Mouse (Mus musculus): ENCODE results near the gene Lypd4. TPM values are rescaled to one million over a fixed set of nuclear protein-coding genes. Genes with fewer than 3 reads are reported as not detected.
A peak's percentile ranks its signal among the peaks of the same experiment; 100 is the strongest.

Lypd4 gene
- total and polyA plus RNA-seq, 3 experiments = 0.11 TPM; not detected in 2

DNA sequence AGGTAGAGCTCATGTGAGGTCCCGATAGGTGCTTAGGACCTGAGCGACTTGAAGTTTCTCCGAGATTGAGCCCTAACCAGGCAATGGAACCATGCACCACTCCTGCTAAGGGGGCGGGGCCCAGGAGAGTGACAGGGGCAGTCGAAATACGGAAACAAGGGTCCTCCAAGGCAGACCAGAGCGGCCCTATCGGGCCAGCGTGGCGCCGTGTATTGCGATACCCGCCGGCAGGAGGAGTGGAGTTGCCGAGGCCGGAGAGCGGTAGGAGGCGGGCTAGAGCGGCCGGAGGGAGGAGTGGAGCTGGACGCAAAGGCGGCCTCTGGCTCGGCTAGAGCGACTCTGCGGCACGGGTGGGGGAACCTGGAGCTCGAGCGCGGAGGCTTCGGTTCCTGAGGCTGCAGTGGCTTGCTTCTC, 34.3 kb upstream of the Lypd4 start:
- Histone ChIP-seq H3K4me1 (ENCODE audit: insufficient read depth, low read depth, low read length) (peaks cover 64% of the 10 kb centered on the region), H3K9me3 (replicated peaks) (no peaks in the 10 kb centered on the region), H3K4me3 (ENCODE audit: low read depth, low read length) (peak overlapping the region; percentile 78), H3K27me3 (ENCODE audit: insufficient read depth, low read length) (no peaks in the 10 kb centered on the region; the same call in 1 of the 2 replicates), H3K36me3 (replicated peaks) (peaks cover 41% of the 10 kb centered on the region)
- DNase-seq (ENCODE audit: low spot score) = peak; percentile 97
- TF ChIP-seq GATA2 (IDR thresholded peaks at IDR 0.05; ENCODE audit: borderline replicate concordance, low read depth, low read length) (no peak), GATA1 (IDR thresholded peaks at IDR 0.05; ENCODE audit: borderline replicate concordance, low read length) (no peak), CTCF (IDR thresholded peaks at IDR 0.05; ENCODE audit: low read depth, low read length) (no peak), TAL1 (conservative IDR thresholded peaks at IDR 0.05; ENCODE audit: low read depth, low read length) (no peak), POLR2AphosphoS5 (IDR thresholded peaks at IDR 0.05; ENCODE audit: insufficient replicate concordance, low read depth, low read length) (no peak)
- ATAC-seq (ENCODE audit: extremely low read depth, insufficient number of reproducible peaks, low FRiP score, poor library complexity, severe bottlenecking) = peak; percentile 91

DNA sequence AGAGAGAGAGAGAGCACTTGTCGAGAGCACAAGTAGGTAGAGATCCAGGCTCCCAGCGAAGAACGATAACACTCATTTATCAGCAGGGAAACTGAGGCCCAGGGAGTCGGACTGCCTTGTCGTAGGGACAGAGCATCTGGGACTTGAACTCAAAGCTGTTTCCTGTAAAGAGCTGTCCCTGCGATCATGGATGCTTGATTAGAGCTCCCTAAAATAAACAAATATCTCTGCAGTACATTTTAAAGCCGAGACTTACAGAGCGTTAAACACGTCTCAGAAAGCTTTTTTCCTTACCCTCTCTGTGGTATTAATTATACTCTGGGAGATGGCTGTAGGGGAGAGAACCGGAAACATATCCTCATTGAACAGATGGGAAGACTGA, 33.7 kb upstream of the Lypd4 start:
- H3K4me1 ChIP-seq (ENCODE audit: insufficient read depth, low read depth, low read length) = peaks cover 64% of the 10 kb centered on the region
- peaks cover 2% of the 10 kb centered on the region; the same call in 1 of the 2 replicates for H3K27me3 ChIP-seq (ENCODE audit: insufficient read depth, low read length)

DNA sequence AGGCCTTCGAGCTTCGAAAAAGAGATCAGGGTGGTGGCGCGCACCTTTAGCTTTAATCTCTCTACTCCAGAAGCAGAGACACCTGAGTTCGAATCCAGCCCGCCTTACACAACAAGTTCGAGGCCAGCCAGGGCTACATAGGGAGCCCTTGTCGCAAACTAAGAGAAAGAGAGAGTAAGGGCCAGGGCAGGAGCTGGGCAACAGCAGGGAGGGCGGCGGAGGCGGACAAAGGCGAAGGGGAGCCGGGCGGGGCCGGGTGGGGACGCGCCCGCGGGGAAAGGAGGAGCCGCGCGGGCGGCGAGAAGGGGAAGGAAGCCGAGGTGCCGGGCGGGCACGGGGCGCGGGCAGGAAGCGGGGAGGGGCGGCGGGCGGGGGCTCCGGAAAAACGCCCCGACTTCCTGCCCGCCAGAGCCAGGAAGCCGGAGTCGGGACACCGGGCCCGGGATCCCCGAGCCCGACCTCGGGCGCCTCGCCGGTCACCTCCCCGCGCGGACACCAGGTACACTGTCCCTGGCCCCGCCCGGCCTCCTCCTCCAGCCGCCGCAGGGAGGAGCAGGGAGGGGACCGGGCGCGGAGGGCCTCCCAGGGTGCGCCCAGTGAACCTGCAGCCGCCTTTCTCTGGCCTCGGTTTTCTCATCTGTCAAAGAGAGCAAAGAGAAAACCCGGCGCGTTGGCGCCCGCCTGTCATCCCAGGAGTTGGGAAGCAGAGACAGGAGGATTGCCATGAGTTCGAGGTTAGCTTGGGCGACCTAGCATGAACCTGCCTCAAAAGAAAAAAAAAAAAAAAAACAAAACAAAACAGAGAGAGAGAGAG, 33.1 kb upstream of the Lypd4 start, which contains the start of gene Arhgef1:
Gene Arhgef1, plus strand, starts transcription at position 283 of the 814 bp plus-strand sequence.
- no peaks in the 10 kb centered on the region for H3K9me3 ChIP-seq (replicated peaks)
- DNase-seq (ENCODE audit: low spot score) = peak; percentile 75
- peaks cover 2% of the 10 kb centered on the region; the same call in 1 of the 2 replicates for H3K27me3 ChIP-seq (ENCODE audit: insufficient read depth, low read length)
- TF ChIP-seq TAL1 (conservative IDR thresholded peaks at IDR 0.05; ENCODE audit: low read depth, low read length) = no peak
- TF ChIP-seq GATA2 (IDR thresholded peaks at IDR 0.05; ENCODE audit: borderline replicate concordance, low read depth, low read length) = no peak
- no peak for TF ChIP-seq GATA1 (IDR thresholded peaks at IDR 0.05; ENCODE audit: borderline replicate concordance, low read length)
- TF ChIP-seq CTCF (IDR thresholded peaks at IDR 0.05; ENCODE audit: low read depth, low read length) = no peak
- TF ChIP-seq POLR2AphosphoS5 (IDR thresholded peaks at IDR 0.05; ENCODE audit: insufficient replicate concordance, low read depth, low read length) = no peak
- ATAC-seq (ENCODE audit: extremely low read depth, insufficient number of reproducible peaks, low FRiP score, poor library complexity, severe bottlenecking) = no peak
- peak within 1 kb of the TSS; percentile 78 for H3K4me3 ChIP-seq (ENCODE audit: low read depth, low read length)
- H3K4me1 ChIP-seq (ENCODE audit: insufficient read depth, low read depth, low read length) = peaks cover 59% of the 10 kb centered on the region
- peaks cover 29% of the 10 kb centered on the region for H3K36me3 ChIP-seq (replicated peaks)

More for the DNA sequence above, 33.7 kb upstream of the Lypd4 start:
- Histone ChIP-seq H3K4me3 (ENCODE audit: low read depth, low read length) (peak overlapping the region; percentile 78), H3K36me3 (replicated peaks) (peaks cover 35% of the 10 kb centered on the region), H3K9me3 (replicated peaks) (no peaks in the 10 kb centered on the region)
- no peak for TF ChIP-seq TAL1 (conservative IDR thresholded peaks at IDR 0.05; ENCODE audit: low read depth, low read length)
- no peak for TF ChIP-seq POLR2AphosphoS5 (IDR thresholded peaks at IDR 0.05; ENCODE audit: insufficient replicate concordance, low read depth, low read length)
- no peak for TF ChIP-seq CTCF (IDR thresholded peaks at IDR 0.05; ENCODE audit: low read depth, low read length)
- no peak for TF ChIP-seq GATA2 (IDR thresholded peaks at IDR 0.05; ENCODE audit: borderline replicate concordance, low read depth, low read length)
- TF ChIP-seq GATA1 (IDR thresholded peaks at IDR 0.05; ENCODE audit: borderline replicate concordance, low read length) = no peak
- DNase-seq (ENCODE audit: low spot score) (no peak), ATAC-seq (ENCODE audit: extremely low read depth, insufficient number of reproducible peaks, low FRiP score, poor library complexity, severe bottlenecking) (no peak)

- no peak for DNase-seq (ENCODE audit: low spot score)
- Histone ChIP-seq H3K4me1 (ENCODE audit: insufficient read depth, low read depth, low read length) (peaks cover 59% of the 10 kb centered on the region), H3K4me3 (ENCODE audit: low read depth, low read length) (peak overlapping the region; percentile 78; the same call in 1 of the 2 replicates), H3K9me3 (replicated peaks) (no peaks in the 10 kb centered on the region), H3K27me3 (ENCODE audit: insufficient read depth, low read length) (peaks cover 5% of the 10 kb centered on the region), H3K36me3 (replicated peaks) (peaks cover 23% of the 10 kb centered on the region)
- no peak for ATAC-seq (ENCODE audit: extremely low read depth, insufficient number of reproducible peaks, low FRiP score, poor library complexity, severe bottlenecking)
- no peak for TF ChIP-seq CTCF (IDR thresholded peaks at IDR 0.05; ENCODE audit: low read depth, low read length)
- TF ChIP-seq POLR2AphosphoS5 (IDR thresholded peaks at IDR 0.05; ENCODE audit: insufficient replicate concordance, low read depth, low read length) = no peak
- TF ChIP-seq GATA2 (IDR thresholded peaks at IDR 0.05; ENCODE audit: borderline replicate concordance, low read depth, low read length) = no peak
- no peak for TF ChIP-seq GATA1 (IDR thresholded peaks at IDR 0.05; ENCODE audit: borderline replicate concordance, low read length)
- no peak for TF ChIP-seq TAL1 (conservative IDR thresholded peaks at IDR 0.05; ENCODE audit: low read depth, low read length)
Observed at GRCm38 (mm10) chr7:24902264-24902629, 32.5 kb upstream of the Lypd4 start.

GRCm38 (mm10) chr7:24901842-24902241, 32.1 kb upstream of the Lypd4 start:
- no peak for ATAC-seq (ENCODE audit: extremely low read depth, insufficient number of reproducible peaks, low FRiP score, poor library complexity, severe bottlenecking)
- peaks cover 19% of the 10 kb centered on the region for H3K36me3 ChIP-seq (replicated peaks)
- H3K4me1 ChIP-seq (ENCODE audit: insufficient read depth, low read depth, low read length) = peaks cover 57% of the 10 kb centered on the region
- DNase-seq (ENCODE audit: low spot score) = no peak
- peaks cover 6% of the 10 kb centered on the region for H3K27me3 ChIP-seq (ENCODE audit: insufficient read depth, low read length)
- no peak overlapping the region for H3K4me3 ChIP-seq (ENCODE audit: low read depth, low read length)
- H3K9me3 ChIP-seq (replicated peaks) = no peaks in the 10 kb centered on the region
- TF ChIP-seq TAL1 (conservative IDR thresholded peaks at IDR 0.05; ENCODE audit: low read depth, low read length) (no peak), CTCF (IDR thresholded peaks at IDR 0.05; ENCODE audit: low read depth, low read length) (no peak), GATA2 (IDR thresholded peaks at IDR 0.05; ENCODE audit: borderline replicate concordance, low read depth, low read length) (no peak), GATA1 (IDR thresholded peaks at IDR 0.05; ENCODE audit: borderline replicate concordance, low read length) (no peak), POLR2AphosphoS5 (IDR thresholded peaks at IDR 0.05; ENCODE audit: insufficient replicate concordance, low read depth, low read length) (no peak)

GRCm38 (mm10) chr7:24901114-24901513, 31.4 kb upstream of the Lypd4 start:
- H3K36me3 ChIP-seq (replicated peaks) = peaks cover 11% of the 10 kb centered on the region
- H3K27me3 ChIP-seq (ENCODE audit: insufficient read depth, low read length) = peaks cover 6% of the 10 kb centered on the region
- H3K4me3 ChIP-seq (ENCODE audit: low read depth, low read length) = no peak overlapping the region
- H3K4me1 ChIP-seq (ENCODE audit: insufficient read depth, low read depth, low read length) = peaks cover 50% of the 10 kb centered on the region
- ATAC-seq (ENCODE audit: extremely low read depth, insufficient number of reproducible peaks, low FRiP score, poor library complexity, severe bottlenecking) (no peak), DNase-seq (ENCODE audit: low spot score) (no peak)
- no peaks in the 10 kb centered on the region for H3K9me3 ChIP-seq (replicated peaks)
- TF ChIP-seq POLR2AphosphoS5 (IDR thresholded peaks at IDR 0.05; ENCODE audit: insufficient replicate concordance, low read depth, low read length) (no peak), GATA2 (IDR thresholded peaks at IDR 0.05; ENCODE audit: borderline replicate concordance, low read depth, low read length) (no peak), CTCF (IDR thresholded peaks at IDR 0.05; ENCODE audit: low read depth, low read length) (no peak), GATA1 (IDR thresholded peaks at IDR 0.05; ENCODE audit: borderline replicate concordance, low read length) (no peak), TAL1 (conservative IDR thresholded peaks at IDR 0.05; ENCODE audit: low read depth, low read length) (no peak)

All from G1E (cell line).